Mouse (Mus musculus): ENCODE data around the gene Slc35f6. TPM values are rescaled to one million over a fixed set of nuclear protein-coding genes. Genes with fewer than 3 reads are reported as not detected.
"Not testable (repeated sequence)": the region's sequence is repeated elsewhere in the genome, so short reads cannot be mapped to it uniquely, and the experiment has no call there.

Slc35f6 gene
- polyA plus RNA-seq, 1 experiment from 2014 or later, result 28.9 TPM

- no peaks in the 10 kb centered on the region for H3K9me3 ChIP-seq
- H3K27me3 ChIP-seq (ENCODE audit: insufficient read depth, poor library complexity, severe bottlenecking), result no peaks in the 10 kb centered on the region
- WGBS, result 10% methylated on average over 3 of the region's 3 CpGs
- DNase-seq (ENCODE audit: low spot score), result no peak
- peaks cover 46% of the 10 kb centered on the region for H3K36me3 ChIP-seq
- H3K4me1 ChIP-seq (replicated peaks), result peaks cover 28% of the 10 kb centered on the region
- peak overlapping the region; percentile 95 for H3K27ac ChIP-seq
- H3K4me3 ChIP-seq, result peak overlapping the region; percentile 82
Measured at GRCm38 (mm10) chr5:30667686-30668085, 20.0 kb downstream of the Slc35f6 start.

- Histone ChIP-seq H3K36me3 (peaks cover 58% of the 10 kb centered on the region), H3K27me3 (ENCODE audit: insufficient read depth, poor library complexity, severe bottlenecking) (no peaks in the 10 kb centered on the region), H3K4me1 (replicated peaks) (peaks cover 28% of the 10 kb centered on the region), H3K4me3 (peak overlapping the region; percentile 82), H3K9me3 (no peaks in the 10 kb centered on the region), H3K27ac (no peak overlapping the region)
- WGBS, result 93% methylated on average over 9 of the region's 9 CpGs
- no peak for DNase-seq (ENCODE audit: low spot score)
Measured at GRCm38 (mm10) chr5:30668637-30669495, 21.1 kb downstream of the Slc35f6 start.

GRCm38 (mm10) chr5:30669496-30669830, 21.7 kb downstream of the Slc35f6 start:
- Histone ChIP-seq H3K27me3 (ENCODE audit: insufficient read depth, poor library complexity, severe bottlenecking) (no peaks in the 10 kb centered on the region), H3K27ac (no peak overlapping the region), H3K4me3 (no peak overlapping the region), H3K4me1 (replicated peaks) (peaks cover 28% of the 10 kb centered on the region), H3K9me3 (no peaks in the 10 kb centered on the region), H3K36me3 (peaks cover 64% of the 10 kb centered on the region)
- no peak for DNase-seq (ENCODE audit: low spot score)
- WGBS, result 92% methylated on average over 3 of the region's 3 CpGs

- Histone ChIP-seq H3K27me3 (ENCODE audit: insufficient read depth, poor library complexity, severe bottlenecking) (no peaks in the 10 kb centered on the region), H3K36me3 (peaks cover 69% of the 10 kb centered on the region), H3K9me3 (no peaks in the 10 kb centered on the region), H3K4me3 (no peak overlapping the region), H3K4me1 (replicated peaks) (peaks cover 28% of the 10 kb centered on the region), H3K27ac (no peak overlapping the region)
- 94% methylated on average over 7 of the region's 7 CpGs for WGBS
- no peak for DNase-seq (ENCODE audit: low spot score)
Measured at GRCm38 (mm10) chr5:30670091-30670490, 22.4 kb downstream of the Slc35f6 start.

- WGBS, result 81% methylated on average over 7 of the region's 7 CpGs
- no peaks in the 10 kb centered on the region for H3K9me3 ChIP-seq
Measured at GRCm38 (mm10) chr5:30674001-30674400, 26.3 kb downstream of the Slc35f6 start.

GRCm38 (mm10) chr5:30676800-30677199, 29.1 kb downstream of the Slc35f6 start:
- Histone ChIP-seq H3K9me3 (no peaks in the 10 kb centered on the region), H3K36me3 (peaks cover 61% of the 10 kb centered on the region), H3K27ac (no peak overlapping the region), H3K4me1 (replicated peaks) (no peaks in the 10 kb centered on the region), H3K4me3 (no peak overlapping the region), H3K27me3 (ENCODE audit: insufficient read depth, poor library complexity, severe bottlenecking) (no peaks in the 10 kb centered on the region)
- DNase-seq (ENCODE audit: low spot score), result no peak
- WGBS, result 85% methylated on average over 7 of the region's 7 CpGs

More at GRCm38 (mm10) chr5:30674001-30674400, 26.3 kb downstream of the Slc35f6 start:
- peaks cover 7% of the 10 kb centered on the region; the same call in 1 of the 2 replicates for H3K4me1 ChIP-seq (replicated peaks)
- DNase-seq (ENCODE audit: low spot score), result no peak
- H3K27ac ChIP-seq, result no peak overlapping the region
- no peak overlapping the region for H3K4me3 ChIP-seq
- no peaks in the 10 kb centered on the region for H3K27me3 ChIP-seq (ENCODE audit: insufficient read depth, poor library complexity, severe bottlenecking)
- peaks cover 89% of the 10 kb centered on the region for H3K36me3 ChIP-seq

DNA sequence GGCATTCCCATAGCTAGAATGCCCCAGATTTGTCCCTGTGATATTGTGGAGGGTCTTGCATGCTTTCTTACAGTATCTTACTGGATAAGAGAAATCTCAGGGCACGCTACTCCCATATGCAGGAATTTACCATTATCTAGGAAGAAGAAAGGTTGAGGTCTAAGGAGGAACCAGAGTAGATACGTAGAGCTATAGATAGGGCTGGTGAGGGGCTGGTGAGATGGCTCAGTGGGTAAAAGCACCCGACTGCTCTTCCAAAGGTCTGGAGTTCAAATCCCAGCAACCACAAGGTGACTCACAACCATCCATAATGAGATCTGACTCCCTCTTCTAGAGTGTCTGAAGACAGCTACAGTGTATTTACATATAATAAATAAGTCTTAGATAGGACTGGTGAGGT, 30.3 kb downstream of the Slc35f6 start:
- not testable (repeated sequence) for H3K27me3 ChIP-seq (ENCODE audit: insufficient read depth, poor library complexity, severe bottlenecking)
- 92% methylated on average over 3 of the region's 3 CpGs for WGBS

GRCm38 (mm10) chr5:30678722-30679296, 31.1 kb downstream of the Slc35f6 start:
- WGBS, result 97% methylated on average over 4 of the region's 4 CpGs

More for the DNA sequence above, 30.3 kb downstream of the Slc35f6 start:
- H3K4me3 ChIP-seq; H3K4me1 ChIP-seq (replicated peaks); H3K9me3 ChIP-seq; DNase-seq (ENCODE audit: low spot score); H3K27ac ChIP-seq: not testable (repeated sequence)
- peaks cover 49% of the 10 kb centered on the region for H3K36me3 ChIP-seq

DNA sequence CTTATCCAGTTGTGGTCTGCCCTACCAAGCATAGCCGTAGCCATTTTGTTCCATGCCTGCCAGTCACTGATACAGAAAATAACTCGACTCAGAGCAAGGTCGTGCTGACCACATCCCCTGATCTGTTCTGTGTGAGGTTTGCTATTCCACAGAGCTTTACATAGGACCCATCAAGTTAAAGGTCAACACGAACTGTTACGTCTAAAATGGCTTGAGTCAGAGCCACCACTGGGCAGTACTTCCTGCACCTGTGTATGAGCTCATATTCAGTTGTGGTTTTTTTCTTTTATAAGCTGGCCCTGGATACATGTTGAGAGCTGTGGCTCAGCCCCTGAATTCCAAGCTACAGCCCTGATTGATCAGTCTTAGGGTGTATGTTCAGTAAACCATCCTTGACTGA, 31.9 kb downstream of the Slc35f6 start:
- no peaks in the 10 kb centered on the region for H3K9me3 ChIP-seq
- H3K4me1 ChIP-seq (replicated peaks), result 0 out of 2 replicates have a peak, but pooled peaks cover 4% of the 10 kb centered on the region
- DNase-seq (ENCODE audit: low spot score), result no peak
- no peak overlapping the region for H3K4me3 ChIP-seq
- no peak overlapping the region for H3K27ac ChIP-seq
- 90% methylated on average over 5 of the region's 5 CpGs for WGBS
- H3K27me3 ChIP-seq (ENCODE audit: insufficient read depth, poor library complexity, severe bottlenecking), result no peaks in the 10 kb centered on the region
- H3K36me3 ChIP-seq, result peaks cover 34% of the 10 kb centered on the region

More at GRCm38 (mm10) chr5:30678722-30679296, 31.1 kb downstream of the Slc35f6 start:
- no peak overlapping the region for H3K27ac ChIP-seq
- H3K27me3 ChIP-seq (ENCODE audit: insufficient read depth, poor library complexity, severe bottlenecking), result no peaks in the 10 kb centered on the region
- H3K9me3 ChIP-seq, result no peaks in the 10 kb centered on the region
- no peak for DNase-seq (ENCODE audit: low spot score)
- no peak overlapping the region for H3K4me3 ChIP-seq
- peaks cover 41% of the 10 kb centered on the region for H3K36me3 ChIP-seq
- 0 out of 2 replicates have a peak, but pooled peaks cover 4% of the 10 kb centered on the region for H3K4me1 ChIP-seq (replicated peaks)

DNA sequence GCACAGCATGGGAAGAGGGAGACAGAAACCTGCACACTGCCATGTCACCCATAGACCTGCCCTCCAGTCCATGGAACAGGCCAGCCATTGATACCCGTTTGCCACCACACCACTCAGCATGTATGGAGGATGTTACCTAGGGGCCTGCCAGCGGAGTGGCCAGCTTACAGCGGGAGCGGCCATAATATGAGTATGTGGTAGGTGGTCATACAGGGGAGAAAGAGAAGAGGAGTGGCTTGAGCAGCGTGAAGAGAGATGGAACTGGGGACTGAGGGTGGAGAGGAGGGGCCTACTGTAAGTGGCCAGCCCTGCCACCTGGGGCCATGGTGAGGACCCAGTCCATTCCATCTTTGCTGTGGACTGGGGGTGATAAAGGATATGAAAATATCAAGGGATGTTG, 34.2 kb downstream of the Slc35f6 start:
- 0 out of 2 replicates have a peak, but pooled peaks cover 4% of the 10 kb centered on the region for H3K4me1 ChIP-seq (replicated peaks)
- no peaks in the 10 kb centered on the region for H3K9me3 ChIP-seq
- peaks cover 10% of the 10 kb centered on the region for H3K36me3 ChIP-seq
- no peaks in the 10 kb centered on the region for H3K27me3 ChIP-seq (ENCODE audit: insufficient read depth, poor library complexity, severe bottlenecking)
- no peak for DNase-seq (ENCODE audit: low spot score)
- no peak overlapping the region for H3K27ac ChIP-seq
- 88% methylated on average over 5 of the region's 5 CpGs for WGBS
- H3K4me3 ChIP-seq, result no peak overlapping the region

DNA sequence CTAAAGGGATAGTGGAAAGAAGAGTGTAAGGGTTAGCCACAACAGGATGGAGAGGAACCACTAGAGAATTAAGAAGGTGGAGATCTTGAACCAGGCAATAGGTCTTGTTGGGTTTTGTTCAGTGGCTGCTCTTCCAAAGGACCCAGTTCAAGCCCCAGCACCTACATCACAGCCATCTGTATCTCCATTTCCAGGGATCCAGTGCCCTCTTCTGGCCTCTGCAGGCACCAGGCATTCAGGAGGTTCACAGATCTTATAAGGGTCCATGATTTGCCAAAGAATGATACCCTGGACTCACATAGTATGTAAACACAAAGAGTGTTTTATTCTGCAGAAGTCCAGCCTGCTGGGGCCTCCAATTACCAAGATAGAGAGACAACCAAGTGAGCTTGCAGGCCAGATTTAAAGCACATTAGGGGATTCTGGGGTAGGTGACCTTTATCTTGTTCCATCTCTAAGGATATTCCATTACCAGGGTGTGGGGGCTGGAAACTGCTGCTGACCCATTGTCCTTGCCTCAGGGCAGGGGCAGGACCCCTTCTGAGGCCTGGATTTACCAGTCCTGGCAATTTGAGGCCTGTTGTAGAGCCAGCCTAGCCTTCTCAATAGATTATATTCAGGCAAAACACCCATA, 35.4 kb downstream of the Slc35f6 start:
- no peak overlapping the region for H3K27ac ChIP-seq
- H3K4me3 ChIP-seq, result no peak overlapping the region
- no peaks in the 10 kb centered on the region for H3K27me3 ChIP-seq (ENCODE audit: insufficient read depth, poor library complexity, severe bottlenecking)
- no peaks in the 10 kb centered on the region for H3K9me3 ChIP-seq
- H3K36me3 ChIP-seq, result 0 out of 2 replicates have a peak, but pooled peaks cover 9% of the 10 kb centered on the region
- 0 out of 2 replicates have a peak, but pooled peaks cover 4% of the 10 kb centered on the region for H3K4me1 ChIP-seq (replicated peaks)
- no peak for DNase-seq (ENCODE audit: low spot score)

DNA sequence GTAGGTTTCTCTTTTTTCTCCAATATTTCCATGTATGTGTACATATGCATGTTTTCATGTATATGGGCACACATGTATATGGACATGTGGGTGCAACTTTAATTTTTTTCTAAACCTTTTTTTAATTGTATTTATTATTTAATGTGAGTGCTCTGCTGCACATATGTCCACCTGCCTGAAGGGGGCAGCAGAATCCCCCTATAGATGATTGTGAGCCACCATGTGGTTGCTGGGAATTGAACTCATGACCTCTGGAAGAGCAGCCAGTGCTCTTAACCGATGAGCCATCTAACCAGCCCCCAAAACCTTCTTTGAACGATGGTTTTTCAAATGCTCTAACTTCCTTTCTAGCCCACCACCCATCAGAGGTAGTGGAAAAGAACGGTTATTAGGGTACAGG, 36.3 kb downstream of the Slc35f6 start:
- no peak for DNase-seq (ENCODE audit: low spot score)
- H3K4me3 ChIP-seq, result no peak overlapping the region
- H3K27me3 ChIP-seq (ENCODE audit: insufficient read depth, poor library complexity, severe bottlenecking), result no peaks in the 10 kb centered on the region
- no peak overlapping the region for H3K27ac ChIP-seq
- 0 out of 2 replicates have a peak, but pooled peaks cover 4% of the 10 kb centered on the region for H3K4me1 ChIP-seq (replicated peaks)
- WGBS, result 74% methylated on average over 3 of the region's 3 CpGs
- H3K9me3 ChIP-seq, result no peaks in the 10 kb centered on the region
- 0 out of 2 replicates have a peak, but pooled peaks cover under 1% of the 10 kb centered on the region for H3K36me3 ChIP-seq

- Histone ChIP-seq H3K36me3 (no peaks in the 10 kb centered on the region), H3K9me3 (no peaks in the 10 kb centered on the region), H3K27me3 (ENCODE audit: insufficient read depth, poor library complexity, severe bottlenecking) (no peaks in the 10 kb centered on the region), H3K27ac (no peak overlapping the region), H3K4me3 (no peak overlapping the region), H3K4me1 (replicated peaks) (peaks cover 10% of the 10 kb centered on the region; the same call in 1 of the 2 replicates)
- WGBS, result 66% methylated on average over 3 of the region's 3 CpGs
- DNase-seq (ENCODE audit: low spot score), result no peak
Measured at GRCm38 (mm10) chr5:30686781-30687180, 39.0 kb downstream of the Slc35f6 start.
